Mouse (Mus musculus) liver, embryonic 14.5 days (tissue): ENCODE measurements around the gene Prrc2c.

ENCODE experiments used
- CTCF ChIP-seq: IDR thresholded peaks from 2 replicates; pipeline ENCODE4 v1.5.1; 2016; ENCODE audit warnings: antibody characterized with exemption, low read depth, control low read depth
- EP300 ChIP-seq: IDR thresholded peaks from 2 replicates; pipeline ENCODE4 v1.6.1; 2016; ENCODE audit warnings: antibody characterized with exemption, low read depth

DNA sequence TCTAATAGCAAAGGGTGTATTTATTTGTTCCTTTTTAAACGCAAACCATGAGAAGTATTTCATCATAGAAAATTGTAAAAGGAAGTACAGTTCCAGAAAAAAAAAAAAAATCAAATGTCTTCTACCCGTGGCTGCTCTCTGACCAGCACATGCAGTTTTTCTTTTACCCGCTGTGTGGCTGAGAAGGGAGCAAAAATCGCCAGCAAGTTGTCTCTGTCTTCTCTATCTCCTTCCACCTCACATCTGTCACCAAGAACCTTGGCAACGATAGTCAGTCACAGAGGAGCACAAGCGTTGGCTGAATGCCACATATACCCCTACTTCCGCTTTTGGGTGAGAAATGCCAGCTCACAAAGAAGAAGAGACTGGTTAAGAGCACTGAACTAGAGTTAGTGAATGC is 115.1 kb downstream of the Prrc2c start:
- TF ChIP-seq CTCF: no peak
- TF ChIP-seq EP300: no peak
